Mouse (Mus musculus) stomach, embryonic 14.5 days (tissue): ENCODE data around the gene Ucma. TPM values are rescaled to one million over a fixed set of nuclear protein-coding genes. Genes with fewer than 3 reads are reported as not detected.

ENCODE experiments used
- ATAC-seq: fragments of 200-750 bp; cut with Nextera tagmentation; 2 replicates; pipeline ENCODE4 v1.8.0; 2017; ENCODE audit warnings: low read depth, moderate TSS enrichment; ENCODE audit not compliant: insufficient number of reproducible peaks, insufficient read depth, low FRiP score
- H3K27ac ChIP-seq: fragments of 300-500 bp; sonication (generic); 2 replicates; pipeline ENCODE4 v1.5.1; 2014; ENCODE audit warnings: mild to moderate bottlenecking, low read length, moderate library complexity, mixed read lengths
- H3K27me3 ChIP-seq: fragments of 300-500 bp; sonication (generic); 2 replicates; pipeline ENCODE4 v1.6.1; 2014; ENCODE audit warnings: low read length, control low read depth, mixed read lengths; ENCODE audit not compliant: control insufficient read depth, insufficient read depth
- H3K36me3 ChIP-seq: fragments of 300-500 bp; sonication (generic); 2 replicates; pipeline ENCODE4 v1.6.1; 2014; ENCODE audit warnings: mild to moderate bottlenecking, control low read depth, low read length, moderate library complexity, mixed read lengths; ENCODE audit not compliant: control insufficient read depth, insufficient read depth
- H3K4me1 ChIP-seq: fragments of 300-500 bp; sonication (generic); 2 replicates; pipeline ENCODE4 v1.6.1; 2014; ENCODE audit warnings: low read length, control low read depth, mixed read lengths; ENCODE audit not compliant: control insufficient read depth, insufficient read depth
- H3K4me2 ChIP-seq: fragments of 300-500 bp; sonication (generic); replicated peaks from 2 replicates; pipeline ENCODE4 v1.6.1; 2014; ENCODE audit warnings: low read depth, low read length, control low read depth
- H3K4me3 ChIP-seq: fragments of 300-500 bp; sonication (generic); 2 replicates; pipeline ENCODE4 v1.5.1; 2014; ENCODE audit warnings: low read depth, low read length, control low read depth
- H3K9ac ChIP-seq: fragments of 300-500 bp; sonication (generic); replicated peaks from 2 replicates; pipeline ENCODE4 v1.6.1; 2014; ENCODE audit warnings: low read depth, mild to moderate bottlenecking, control low read depth, low read length, moderate library complexity, mixed read lengths
- H3K9me3 ChIP-seq: fragments of 300-500 bp; sonication (generic); 2 replicates; pipeline ENCODE4 v1.6.1; 2016; ENCODE audit warnings: low read depth, low read length, control low read depth; ENCODE audit not compliant: control insufficient read depth
- WGBS: fragments of 180-500 bp; shearing (Covaris S2); extraction: QIAGEN DNeasy Blood & Tissue Kit; methylation state at CpG from one replicate; pipeline ENCODE4 v1.1.7; 2014; 5-methylcytosine and 5-hydroxymethylcytosine counted together
- polyA plus RNA-seq: library from polyadenylated mRNA; unstranded; fragments of >200 nt; fragmentation: Nextera tagmentation; extraction: Ambion mirVana; gene quantifications from 2 replicates; pipeline ENCODE4 v1.2.1, GENCODE M21; 2014

Ucma gene
- polyA plus RNA-seq, 1 experiment from 2014 or later: not detected

- Histone ChIP-seq H3K4me1 (no peaks in the 10 kb centered on the region), H3K36me3 (no peaks in the 10 kb centered on the region), H3K27ac (no peak overlapping the region), H3K9me3 (no peaks in the 10 kb centered on the region), H3K27me3 (no peaks in the 10 kb centered on the region), H3K4me3 (no peak overlapping the region), H3K4me2 (no peak overlapping the region), H3K9ac (no peak overlapping the region)
- WGBS: 80% methylated on average over 12 of the region's 12 CpGs
- no peak for ATAC-seq
These were observed 17.9 kb upstream of the Ucma start for GRCm38 (mm10) chr2:4958039-4958438.

GRCm38 (mm10) chr2:4967806-4968205, 8.1 kb upstream of the Ucma start:
- 95% methylated on average over 2 of the region's 2 CpGs for WGBS
- H3K4me3 ChIP-seq: no peak overlapping the region
- H3K27me3 ChIP-seq: no peaks in the 10 kb centered on the region
- H3K4me2 ChIP-seq: no peak overlapping the region
- no peak overlapping the region for H3K9ac ChIP-seq
- no peaks in the 10 kb centered on the region for H3K36me3 ChIP-seq
- H3K27ac ChIP-seq: no peak overlapping the region
- no peaks in the 10 kb centered on the region for H3K9me3 ChIP-seq
- ATAC-seq: no peak
- H3K4me1 ChIP-seq: no peaks in the 10 kb centered on the region

GRCm38 (mm10) chr2:4969083-4969482, 6.8 kb upstream of the Ucma start:
- no peak overlapping the region for H3K27ac ChIP-seq
- WGBS: 91% methylated on average over 1 of the region's 2 CpGs
- H3K4me1 ChIP-seq: no peaks in the 10 kb centered on the region
- H3K27me3 ChIP-seq: no peaks in the 10 kb centered on the region
- no peak for ATAC-seq
- H3K9ac ChIP-seq: no peak overlapping the region
- no peak overlapping the region for H3K4me2 ChIP-seq
- H3K4me3 ChIP-seq: no peak overlapping the region
- H3K9me3 ChIP-seq: no peaks in the 10 kb centered on the region
- no peaks in the 10 kb centered on the region for H3K36me3 ChIP-seq

- no peak for ATAC-seq
- no peak overlapping the region for H3K9ac ChIP-seq
- 25% methylated on average over 8 of the region's 8 CpGs for WGBS
These were observed 2.2 kb downstream of the Ucma start for GRCm38 (mm10) chr2:4978091-4978490.

GRCm38 (mm10) chr2:4983987-4984386, 8.1 kb downstream of the Ucma start:
- no peaks in the 10 kb centered on the region for H3K4me1 ChIP-seq
- no peak overlapping the region for H3K4me2 ChIP-seq
- no peak overlapping the region for H3K27ac ChIP-seq
- no peaks in the 10 kb centered on the region for H3K27me3 ChIP-seq
- ATAC-seq: no peak
- H3K4me3 ChIP-seq: no peak overlapping the region
- no peak overlapping the region for H3K9ac ChIP-seq
- WGBS: 28% methylated on average over 5 of the region's 5 CpGs
- H3K36me3 ChIP-seq: no peaks in the 10 kb centered on the region
- no peaks in the 10 kb centered on the region for H3K9me3 ChIP-seq

More at GRCm38 (mm10) chr2:4978091-4978490, 2.2 kb downstream of the Ucma start:
- H3K4me3 ChIP-seq: no peak overlapping the region
- H3K27me3 ChIP-seq: no peaks in the 10 kb centered on the region
- H3K36me3 ChIP-seq: no peaks in the 10 kb centered on the region
- no peak overlapping the region for H3K27ac ChIP-seq
- H3K4me1 ChIP-seq: no peaks in the 10 kb centered on the region
- no peaks in the 10 kb centered on the region for H3K9me3 ChIP-seq
- no peak overlapping the region for H3K4me2 ChIP-seq

GRCm38 (mm10) chr2:4985000-4985399, 9.1 kb downstream of the Ucma start:
- no peaks in the 10 kb centered on the region for H3K4me1 ChIP-seq
- H3K4me2 ChIP-seq: no peak overlapping the region
- no peaks in the 10 kb centered on the region for H3K27me3 ChIP-seq
- H3K4me3 ChIP-seq: no peak overlapping the region
- ATAC-seq: no peak
- no peak overlapping the region for H3K9ac ChIP-seq
- 0 out of 2 replicates have a peak, but pooled peaks cover 3% of the 10 kb centered on the region for H3K36me3 ChIP-seq
- no peak overlapping the region for H3K27ac ChIP-seq
- H3K9me3 ChIP-seq: no peaks in the 10 kb centered on the region
- 73% methylated on average over 6 of the region's 6 CpGs for WGBS

- peaks cover 9% of the 10 kb centered on the region; the same call in 1 of the 2 replicates for H3K36me3 ChIP-seq
- 62% methylated on average over 4 of the region's 4 CpGs for WGBS
- H3K9me3 ChIP-seq: no peaks in the 10 kb centered on the region
- no peak for ATAC-seq
- no peaks in the 10 kb centered on the region for H3K27me3 ChIP-seq
- no peaks in the 10 kb centered on the region for H3K4me1 ChIP-seq
- H3K4me2 ChIP-seq: no peak overlapping the region
- no peak overlapping the region for H3K27ac ChIP-seq
- H3K4me3 ChIP-seq: no peak overlapping the region
- H3K9ac ChIP-seq: no peak overlapping the region
These were observed 10.9 kb downstream of the Ucma start for GRCm38 (mm10) chr2:4986798-4987197.

GRCm38 (mm10) chr2:4987388-4988180, 11.7 kb downstream of the Ucma start:
- Histone ChIP-seq H3K9me3 (no peaks in the 10 kb centered on the region), H3K4me1 (no peaks in the 10 kb centered on the region), H3K9ac (no peak overlapping the region), H3K27me3 (no peaks in the 10 kb centered on the region), H3K27ac (no peak overlapping the region), H3K36me3 (peaks cover 11% of the 10 kb centered on the region; the same call in 1 of the 2 replicates), H3K4me2 (no peak overlapping the region), H3K4me3 (no peak overlapping the region)
- no peak for ATAC-seq
- WGBS: 79% methylated on average over 8 of the region's 8 CpGs
